Mouse (Mus musculus) CD8-positive naive resting alpha-beta T cell, adult 2 months (primary cell): ENCODE data around the gene Cd300lg.

Experiments used
- DNase-seq, 2 experiments: peaks; one replicate each; pipeline ENCODE4 v3.0.0; 2022; ENCODE audit warnings: low read depth in 2 of 2, low spot score in 2 of 2

Gene Cd300lg

DNA sequence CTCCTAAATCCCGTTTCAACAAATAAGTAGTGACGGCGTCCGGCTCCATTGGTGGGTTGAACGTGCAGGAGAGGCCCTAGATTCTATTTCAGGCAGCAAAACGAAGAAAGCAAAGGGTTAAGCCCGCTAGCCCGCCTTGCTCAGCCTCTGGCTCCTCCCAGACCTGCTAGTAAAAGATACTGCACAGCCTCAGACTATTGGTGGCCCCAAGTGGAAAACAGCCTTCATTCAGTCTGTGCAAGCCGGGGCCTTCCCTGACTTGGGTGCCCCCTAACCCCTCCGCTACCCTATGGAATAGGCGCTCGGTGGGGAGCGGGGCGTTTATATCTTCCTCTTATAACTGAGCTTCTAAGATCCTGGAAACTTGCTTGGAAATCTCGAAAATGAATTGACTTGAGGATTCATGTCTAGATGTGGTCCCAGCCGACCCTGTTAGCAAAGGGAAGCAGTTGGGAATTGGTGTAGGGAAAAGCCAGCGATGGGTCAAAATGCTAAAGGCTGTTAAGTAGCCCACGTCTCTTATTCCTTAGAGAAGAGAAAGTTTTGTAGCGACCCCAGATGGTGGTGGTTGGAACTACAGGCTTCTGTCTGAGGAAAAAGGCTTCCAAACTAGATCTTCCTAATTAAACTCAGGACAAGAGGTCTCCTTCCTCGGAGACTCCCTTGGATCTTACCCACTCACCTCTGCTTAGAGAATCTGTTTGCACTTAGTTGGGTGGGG, 47.9 kb downstream of the Cd300lg start:
- no peak for DNase-seq

DNA sequence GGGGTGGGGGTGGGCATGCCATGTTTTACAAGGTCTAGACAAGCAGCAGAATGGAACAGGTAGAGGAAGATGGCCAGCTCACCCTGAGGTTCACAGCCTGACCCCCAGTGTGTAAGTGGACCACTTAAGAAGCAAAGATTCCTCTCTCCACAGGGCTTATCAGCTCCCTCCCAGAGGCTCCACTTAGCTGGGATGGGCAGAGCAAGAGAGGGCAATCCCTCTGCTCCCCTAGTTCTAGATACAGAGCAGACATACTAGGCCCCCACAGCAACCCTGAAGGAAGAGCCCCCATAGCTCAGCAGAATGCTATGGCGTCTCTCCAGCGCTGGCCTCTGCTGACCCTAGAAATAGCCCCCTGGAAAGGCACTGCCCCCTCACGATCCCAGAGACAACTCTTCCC, 54.4 kb downstream of the Cd300lg start:
- no peak for DNase-seq

DNA sequence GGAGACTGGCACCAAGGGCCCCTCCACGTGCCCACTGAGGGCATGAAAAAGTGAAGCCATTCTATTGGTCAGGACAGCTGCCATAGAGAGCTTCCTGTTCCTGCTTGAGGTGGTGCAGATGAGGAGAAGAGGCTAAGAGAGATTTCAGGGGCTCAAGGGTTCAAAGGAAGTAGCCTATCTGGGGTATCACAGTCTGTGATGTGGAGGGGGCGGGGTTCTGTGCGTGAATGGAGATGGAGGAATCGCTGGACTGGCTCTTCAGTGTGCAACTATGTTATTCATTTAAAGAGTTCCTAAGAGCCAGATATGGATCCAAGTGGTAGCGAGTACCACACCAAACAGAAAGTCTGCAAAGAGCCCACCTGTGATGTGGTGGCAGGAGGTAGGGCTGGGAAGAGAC, 55.1 kb downstream of the Cd300lg start:
- no peak for DNase-seq

DNA sequence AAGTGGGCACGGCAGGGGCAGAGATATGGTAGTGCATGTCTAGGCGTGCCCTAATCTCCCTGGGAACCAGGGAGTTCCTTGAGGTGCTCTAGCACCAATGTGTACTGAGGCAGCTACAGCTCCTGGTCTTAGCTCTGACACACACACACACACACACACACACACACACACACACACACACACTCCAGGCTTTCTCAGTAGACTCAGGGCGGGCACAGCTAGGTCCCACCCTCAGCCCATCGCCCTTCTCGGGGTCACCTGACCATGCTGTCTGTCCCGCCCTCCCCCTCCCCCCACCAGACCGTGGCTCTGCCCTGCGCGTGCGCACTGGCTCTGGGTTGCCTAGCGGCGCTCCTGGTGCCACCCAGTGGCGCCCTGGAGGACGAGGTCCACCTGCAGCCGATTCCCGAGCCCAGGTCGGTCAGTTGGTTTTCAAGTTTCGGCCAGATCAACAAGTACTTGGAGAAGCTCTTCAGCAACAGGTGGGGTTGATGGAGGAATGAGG, 55.6 kb downstream of the Cd300lg start:
- DNase-seq = no peak

DNA sequence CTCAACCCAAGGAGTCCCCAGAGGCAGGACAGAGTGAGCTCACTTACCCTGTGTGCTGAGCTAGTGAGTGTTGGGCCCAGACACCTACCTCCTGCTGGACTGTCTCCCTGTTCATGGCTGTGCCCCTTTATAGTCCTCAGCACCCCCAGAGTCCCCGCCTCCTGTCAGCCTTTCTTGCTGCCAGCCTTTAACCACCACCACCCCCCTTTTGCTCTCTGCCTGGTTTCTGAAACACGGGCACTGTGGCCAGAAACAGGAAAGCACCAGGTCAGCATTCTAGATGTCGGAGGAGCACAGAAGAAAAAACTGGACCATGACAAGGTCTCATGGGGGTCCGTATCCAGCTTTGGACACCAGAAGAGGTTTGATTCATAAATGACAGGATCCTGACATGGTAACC, 59.9 kb downstream of the Cd300lg start, which contains the start of gene Ppy:
Gene Ppy (minus strand): TSS at position 101 of the 400 bp plus-strand sequence.
- no peak for DNase-seq

DNA sequence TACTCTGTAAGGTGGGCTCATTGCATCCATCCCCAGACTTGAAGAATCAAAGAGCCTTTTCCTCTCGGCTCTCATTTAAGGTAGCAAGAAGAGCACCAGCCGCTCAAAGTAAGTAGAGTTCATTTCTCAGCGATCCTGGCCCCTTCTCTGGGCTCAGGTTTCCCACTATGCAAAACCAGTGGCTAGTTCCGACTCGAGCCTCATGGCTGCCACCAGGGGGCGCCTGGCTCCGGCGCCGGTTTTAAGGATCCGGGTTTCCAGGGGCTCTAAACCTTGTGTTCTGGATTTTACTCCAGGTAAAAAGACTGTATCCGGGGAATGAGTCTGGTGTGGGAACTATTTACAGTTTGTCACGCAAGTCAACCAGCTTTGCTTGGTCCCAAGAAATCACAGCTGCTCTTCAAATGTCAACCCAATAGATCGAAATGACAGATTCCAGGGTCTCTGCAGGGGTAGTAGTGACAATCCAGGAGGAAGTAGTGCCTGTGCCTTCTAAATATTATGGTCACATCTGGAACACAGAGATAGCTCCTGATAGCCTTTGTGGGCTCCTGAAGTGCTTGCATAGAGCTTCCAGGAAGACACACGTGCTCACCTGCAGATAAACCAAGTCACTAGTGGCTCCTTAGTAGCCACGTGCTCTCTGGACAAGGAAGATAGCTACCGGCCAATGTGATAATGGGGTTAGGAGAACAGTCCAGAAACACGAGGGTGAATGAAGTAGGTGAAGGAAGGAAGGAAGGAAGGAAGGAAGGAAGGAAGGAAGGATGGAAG, 61.4 kb downstream of the Cd300lg start:
- DNase-seq = peak; percentile 32 to 35
